Mouse (Mus musculus) v-Abl transformed pro-B cells (cell line): ENCODE data around the gene Artn.

Experiments used
- in situ Hi-C, 2 experiments: fragments of 400-800 bp; cut with MboI; formaldehyde crosslinking; loops; one replicate each; pipeline ENCODE4 v1.15.1; 2025; ENCODE audit not compliant: unreplicated experiment in 2 of 2

Artn gene

DNA sequence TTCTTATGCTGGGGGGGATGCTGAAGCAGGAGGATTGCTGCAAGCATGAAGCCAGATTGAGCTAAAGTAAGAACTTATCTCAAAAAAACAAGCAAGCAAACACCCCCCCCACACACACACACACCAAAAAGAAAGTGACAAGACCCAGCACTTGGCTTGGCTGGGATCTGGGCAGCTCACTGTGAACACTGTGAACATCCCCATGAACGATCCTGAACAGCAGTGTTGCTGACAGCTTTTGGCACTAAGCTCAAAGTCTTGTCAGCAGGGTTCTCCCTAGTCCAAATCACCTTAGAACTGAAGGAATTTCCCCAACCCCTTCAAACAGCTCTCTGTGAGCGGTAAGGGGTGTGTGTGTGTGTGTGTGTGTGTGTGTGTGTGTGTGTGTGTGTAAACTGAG lies 6.1 kb downstream of the Artn start:
- in situ Hi-C loops = loop anchor here (10.0 kb wide), 1 partner anchor 161 kb away; no protein-coding TSS in a partner anchor

DNA sequence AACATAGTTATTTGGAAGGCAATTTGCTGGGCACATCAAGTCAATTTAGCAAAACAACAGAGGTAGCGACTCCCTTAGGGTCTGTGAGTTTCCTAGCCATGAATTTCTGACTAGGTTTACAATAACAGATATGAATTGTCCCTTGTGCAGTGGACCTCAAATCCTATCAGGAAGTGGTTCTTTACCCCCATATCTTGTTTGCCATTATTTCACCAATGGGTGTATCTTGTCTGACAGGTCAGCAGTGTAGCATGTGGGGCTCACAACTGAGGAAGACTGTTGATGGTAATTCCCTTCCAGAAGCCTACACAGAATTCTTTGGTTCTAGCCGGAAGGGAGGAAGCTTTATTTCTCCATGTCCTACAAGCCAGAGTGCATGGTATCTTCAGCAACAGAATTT lies 8.2 kb downstream of the Artn start:
- in situ Hi-C loops = loop anchor here (10.0 kb wide), 1 partner anchor 163 kb away; no protein-coding TSS in a partner anchor

DNA sequence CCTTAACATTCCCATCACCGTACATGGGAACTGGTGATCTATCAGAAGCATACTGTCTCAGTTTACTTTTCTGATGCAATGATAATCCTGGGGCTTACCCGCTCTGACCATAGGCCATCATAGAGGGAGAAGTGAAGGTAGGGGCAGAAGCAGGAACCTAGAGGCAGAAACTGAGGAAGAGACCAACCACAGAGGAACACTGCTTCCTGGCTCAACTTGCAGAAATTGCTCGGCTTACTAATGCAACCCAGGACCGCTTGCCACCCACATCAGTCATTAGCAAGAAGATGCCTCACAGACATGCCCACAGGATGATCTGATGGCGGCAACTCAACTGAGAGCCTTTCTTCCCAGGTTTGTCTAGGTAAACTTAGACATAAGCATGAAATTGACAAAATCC lies 10.8 kb downstream of the Artn start:
- in situ Hi-C loops = no loop called here

DNA sequence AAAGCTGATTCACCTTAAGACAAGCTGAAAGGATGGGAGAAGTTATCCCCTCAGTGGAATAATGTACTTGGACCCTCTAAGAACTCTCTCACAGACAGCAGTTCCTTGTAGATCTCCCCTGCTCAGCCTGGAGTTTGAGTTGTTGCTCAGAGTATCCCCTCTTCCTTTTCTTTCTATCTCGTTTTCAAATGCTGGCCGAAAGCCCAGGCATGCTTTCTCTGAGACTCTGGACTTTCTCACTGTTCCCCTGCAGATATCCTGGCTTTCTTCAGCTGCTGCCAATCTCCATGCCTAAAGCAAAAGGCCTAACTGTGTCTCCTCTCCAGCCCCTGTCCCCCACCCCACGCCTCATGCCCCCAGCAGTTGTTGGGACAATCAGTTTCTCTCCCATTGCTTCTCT lies 11.3 kb downstream of the Artn start:
- in situ Hi-C loops = no loop called here

DNA sequence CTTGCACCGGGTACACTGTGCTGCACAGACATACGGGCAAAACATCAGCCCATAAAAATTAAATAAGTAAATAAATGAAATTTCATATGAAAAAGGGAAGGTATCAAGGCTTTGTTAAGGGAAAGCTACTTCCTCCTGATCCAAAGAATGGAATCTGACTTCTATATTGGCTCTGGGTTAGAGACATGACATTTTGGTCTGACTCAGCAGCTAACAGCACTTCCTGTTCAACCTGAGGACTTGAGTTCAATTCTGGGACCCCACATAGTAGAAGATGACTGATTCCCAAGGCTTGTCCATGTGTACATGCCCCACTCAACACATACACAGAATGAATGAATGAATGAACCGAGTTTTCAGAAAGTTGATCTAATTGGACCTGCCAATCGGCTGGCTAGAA lies 11.7 kb downstream of the Artn start:
- in situ Hi-C loops = no loop called here

DNA sequence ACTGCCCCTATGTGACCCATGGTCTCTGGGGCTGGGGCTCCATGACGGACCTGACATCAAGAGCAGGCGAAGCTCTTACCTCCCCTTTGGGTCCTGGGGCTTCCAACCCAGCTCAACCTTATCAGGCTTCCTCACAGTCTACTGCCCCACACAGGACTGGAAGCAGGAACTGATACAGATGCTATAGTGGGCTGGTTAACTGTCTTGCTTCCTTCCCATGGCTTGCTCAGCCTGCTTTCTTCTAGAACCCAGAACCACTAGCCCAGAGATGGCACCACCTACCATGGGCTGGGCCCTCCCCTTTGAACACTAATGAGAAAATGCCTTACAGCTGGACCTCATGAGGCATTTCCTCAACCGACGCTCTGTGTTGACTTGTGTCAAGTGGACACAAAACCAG lies 12.2 kb downstream of the Artn start:
- in situ Hi-C loops = no loop called here

DNA sequence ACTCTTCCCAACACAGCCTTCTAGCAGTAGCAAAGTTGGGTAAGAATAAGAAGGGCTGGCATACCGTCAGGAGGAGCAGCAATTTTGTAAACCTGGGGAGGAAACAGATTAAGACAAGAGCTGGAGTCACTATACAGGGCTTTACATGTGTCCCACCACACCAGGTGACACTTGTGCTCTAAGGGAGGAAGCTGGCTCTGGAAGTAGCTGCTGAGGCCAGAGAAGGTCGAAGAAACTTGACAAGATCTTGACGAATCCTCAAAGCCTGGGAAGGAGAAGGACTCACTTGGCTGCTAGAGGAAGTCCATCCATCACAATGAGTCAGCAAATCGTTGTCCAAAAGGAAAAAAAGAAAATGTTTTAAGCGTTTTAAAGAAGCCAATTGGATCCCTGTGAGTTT lies 13.2 kb downstream of the Artn start:
- in situ Hi-C loops = no loop called here

DNA sequence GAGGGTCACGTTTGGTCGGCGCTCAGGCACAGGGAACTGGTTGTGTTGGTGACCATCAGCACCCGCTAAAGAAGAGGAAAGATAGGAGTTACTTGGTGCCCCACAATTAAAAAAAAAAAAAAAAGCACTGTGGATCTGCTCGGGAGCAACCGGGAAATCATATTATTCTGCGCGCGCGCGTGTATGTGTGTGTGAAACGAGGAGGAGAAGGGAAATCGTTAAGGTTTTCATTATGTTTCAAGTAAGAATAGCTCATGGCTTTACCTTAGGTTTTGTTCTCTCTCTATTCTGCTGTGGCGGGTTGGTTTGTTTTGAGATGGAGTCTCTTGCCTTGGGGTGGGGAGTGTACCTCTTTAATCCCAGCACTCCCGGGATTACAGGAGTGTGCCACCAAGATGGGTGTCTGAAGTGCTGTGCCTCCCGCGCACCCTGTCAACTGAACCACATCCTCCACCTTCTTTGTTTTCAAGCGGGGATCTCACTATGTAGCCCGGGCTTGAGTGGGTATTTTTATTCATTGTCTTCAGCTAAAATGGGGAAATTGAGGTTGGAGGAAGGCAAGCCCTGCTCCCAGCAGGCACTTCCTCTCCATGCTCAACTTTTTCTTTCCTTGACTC lies 14.0 kb downstream of the Artn start:
- in situ Hi-C loops = no loop called here

DNA sequence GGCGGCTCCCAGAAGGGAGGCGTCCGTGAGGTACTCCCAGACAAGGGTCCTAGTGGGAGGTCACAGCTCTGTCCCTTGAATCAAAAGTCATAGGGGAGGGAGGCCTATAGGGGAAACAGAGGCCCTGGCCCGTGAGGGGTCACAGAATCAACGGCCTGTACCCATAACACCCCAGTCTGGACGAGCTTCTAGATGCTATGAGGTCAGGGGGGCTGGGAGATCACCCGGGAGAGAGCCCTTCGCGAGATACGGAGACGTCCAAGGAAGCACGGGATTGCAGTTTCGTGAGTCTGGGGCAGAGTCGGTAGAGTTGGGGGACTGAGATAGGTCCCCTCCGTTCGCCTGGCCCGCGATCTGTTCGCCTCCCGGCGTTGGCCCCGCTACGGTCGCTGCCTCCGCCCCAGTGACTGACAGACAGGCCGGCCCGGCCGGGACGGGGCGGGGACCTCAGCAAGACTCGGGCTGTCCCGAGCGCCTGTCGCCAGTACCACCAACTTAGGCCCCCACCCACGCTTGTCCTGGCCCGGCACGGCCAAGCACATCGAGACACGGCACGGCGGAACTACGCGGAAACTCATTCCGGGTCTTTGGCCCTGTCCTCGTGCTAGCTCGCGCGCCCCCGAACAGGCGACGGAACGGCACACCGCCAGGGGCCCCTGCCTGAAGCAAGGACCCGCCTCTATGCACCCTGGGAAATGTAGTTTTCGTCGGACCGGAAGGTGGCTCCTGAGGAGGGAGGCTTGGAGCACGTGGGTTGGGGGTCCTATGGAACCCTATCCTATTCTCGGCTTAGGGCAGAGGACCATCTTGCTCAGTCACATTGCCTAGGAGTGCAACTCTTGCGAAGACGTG lies 14.7 kb downstream of the Artn start, which contains the start of gene Ipo13:
TSS of gene Ipo13 (minus strand) at position 409 of the 852 bp plus-strand sequence.
- in situ Hi-C loops = no loop called here

DNA sequence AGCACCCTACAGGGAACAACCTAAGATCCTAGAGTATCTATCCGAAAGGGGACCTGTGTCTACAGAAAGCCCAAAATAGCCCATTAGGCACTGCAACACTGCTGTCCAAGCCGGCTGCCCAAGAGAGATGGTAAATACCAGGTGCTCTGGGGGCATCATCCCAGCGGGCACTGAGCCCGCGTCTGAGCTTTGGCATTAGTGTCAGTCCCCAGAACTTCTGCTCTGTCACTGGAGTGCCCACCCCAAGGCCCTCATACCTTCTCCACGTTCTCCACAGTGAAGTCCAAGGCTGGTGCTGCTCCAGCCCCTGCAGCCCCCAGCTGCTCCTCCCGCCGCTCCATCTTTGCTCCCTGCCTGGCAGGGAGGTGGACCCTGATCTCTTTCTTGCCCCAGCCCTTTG lies 15.5 kb downstream of the Artn start:
- in situ Hi-C loops = no loop called here

DNA sequence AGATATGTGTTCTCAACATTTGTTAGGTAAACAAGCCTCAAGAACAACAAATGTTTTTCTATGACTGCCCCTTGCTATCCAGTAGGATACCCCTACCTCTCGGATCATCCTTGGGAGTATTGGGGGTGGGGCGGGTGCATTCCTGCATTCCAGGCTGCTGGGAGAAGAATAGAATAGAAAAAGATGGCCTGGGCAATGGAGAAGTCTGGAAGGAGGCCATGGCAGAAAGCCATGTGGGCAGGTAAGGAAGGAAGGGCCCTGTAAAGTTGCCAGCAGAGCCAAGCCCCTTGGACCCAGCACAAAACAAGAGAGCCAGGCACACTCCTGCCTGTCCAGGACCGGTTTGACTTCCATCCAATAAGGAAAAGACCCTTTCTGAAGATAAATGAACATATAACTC lies 16.1 kb downstream of the Artn start:
- in situ Hi-C loops = no loop called here

DNA sequence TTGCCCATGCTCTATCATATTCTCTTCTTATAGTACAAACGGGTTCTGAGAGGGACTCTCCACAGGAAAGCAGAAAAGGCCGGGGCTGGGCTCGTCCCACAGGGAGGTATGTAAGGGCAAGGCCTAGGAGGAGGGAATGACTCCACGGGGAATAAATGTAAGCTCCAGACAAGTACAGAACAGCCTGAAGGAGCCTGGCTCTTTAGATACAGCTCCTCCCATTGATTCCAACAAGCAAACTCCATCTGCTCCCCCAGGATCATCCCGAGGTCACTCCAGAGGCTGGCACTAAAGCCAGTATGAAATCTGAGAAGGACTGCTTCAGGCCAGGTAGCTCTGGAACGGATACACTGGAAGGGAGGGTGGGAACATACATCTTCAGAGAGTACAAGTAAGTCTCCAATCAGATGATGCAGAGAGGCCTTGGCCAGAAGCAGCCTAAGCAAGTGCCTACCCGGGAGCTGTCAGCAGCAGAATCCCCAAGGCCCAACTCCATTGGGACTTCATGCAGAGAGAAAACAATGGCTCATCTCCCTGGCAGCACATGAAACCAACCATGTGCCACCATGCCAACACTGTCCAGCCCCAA lies 16.8 kb downstream of the Artn start:
- in situ Hi-C loops = no loop called here

DNA sequence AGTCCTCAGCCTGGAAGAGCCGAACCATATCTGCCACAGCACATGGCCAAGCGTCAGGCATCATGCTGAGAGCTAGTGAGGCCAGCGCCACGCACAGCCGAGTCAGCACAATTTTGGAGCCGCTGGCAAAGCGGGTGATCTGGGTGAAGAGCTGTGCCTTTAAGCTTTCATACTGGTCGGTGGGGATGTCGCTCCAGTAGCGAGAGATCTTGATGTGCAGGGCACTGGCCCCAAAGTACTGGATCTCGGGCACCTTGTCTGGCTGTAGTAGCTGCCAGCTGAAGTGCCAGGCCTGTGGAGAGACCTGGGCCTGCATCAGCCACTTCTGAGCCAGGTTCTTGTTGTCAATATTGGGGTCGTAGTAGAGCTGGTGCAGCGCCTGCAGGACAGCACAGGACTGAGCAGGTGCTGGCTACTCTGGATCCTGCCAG lies 17.4 kb downstream of the Artn start:
- in situ Hi-C loops = no loop called here

DNA sequence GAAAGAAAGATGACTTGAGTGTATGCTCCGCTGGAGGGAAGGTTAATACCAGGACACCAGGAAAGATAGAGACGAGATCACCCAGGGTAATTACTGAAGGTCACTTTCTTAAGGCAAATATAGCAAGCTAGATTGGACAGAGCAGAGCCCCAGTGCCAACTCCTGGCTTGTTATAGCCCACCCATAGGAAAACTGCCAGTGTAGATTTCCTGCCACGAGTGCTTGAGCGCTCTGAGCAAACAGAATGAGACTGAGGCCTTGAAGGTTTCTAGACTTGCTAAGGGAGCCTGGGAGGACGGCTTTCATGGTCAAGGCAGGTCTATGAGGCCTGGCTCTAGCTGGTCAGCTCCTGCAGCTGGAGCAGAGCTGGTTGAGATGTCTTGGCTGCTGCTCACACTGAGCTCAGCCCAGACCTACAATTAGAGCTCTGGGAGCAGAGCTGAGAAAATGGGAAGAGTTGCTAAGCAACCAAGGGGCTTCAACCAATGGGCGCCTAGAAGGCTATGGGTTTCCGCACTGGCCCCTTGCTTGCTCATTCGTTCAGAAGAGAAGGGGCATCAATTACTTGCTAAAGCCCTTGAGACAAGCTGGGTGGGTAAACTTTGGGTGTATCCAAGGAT lies 20.6 kb downstream of the Artn start:
- in situ Hi-C loops = no loop called here

DNA sequence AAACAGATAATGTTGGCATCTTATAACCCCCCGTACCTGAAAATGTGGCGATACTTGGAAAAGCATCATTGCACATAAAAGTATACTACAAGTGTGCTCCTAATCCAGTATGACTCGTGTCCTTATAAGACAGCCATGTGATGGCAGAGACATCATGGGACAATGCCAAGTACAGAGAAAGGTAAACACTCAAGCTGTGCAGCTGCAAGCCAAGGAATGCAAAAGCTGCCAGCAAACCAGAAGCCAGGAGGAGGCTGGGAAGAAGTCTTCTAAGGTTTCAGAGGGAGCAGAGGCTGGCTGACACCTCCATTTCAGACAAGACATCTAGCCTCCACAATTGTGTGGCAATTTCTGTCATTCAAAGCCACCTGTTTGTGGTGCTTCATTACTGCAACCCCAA lies 23.4 kb downstream of the Artn start:
- in situ Hi-C loops = no loop called here

DNA sequence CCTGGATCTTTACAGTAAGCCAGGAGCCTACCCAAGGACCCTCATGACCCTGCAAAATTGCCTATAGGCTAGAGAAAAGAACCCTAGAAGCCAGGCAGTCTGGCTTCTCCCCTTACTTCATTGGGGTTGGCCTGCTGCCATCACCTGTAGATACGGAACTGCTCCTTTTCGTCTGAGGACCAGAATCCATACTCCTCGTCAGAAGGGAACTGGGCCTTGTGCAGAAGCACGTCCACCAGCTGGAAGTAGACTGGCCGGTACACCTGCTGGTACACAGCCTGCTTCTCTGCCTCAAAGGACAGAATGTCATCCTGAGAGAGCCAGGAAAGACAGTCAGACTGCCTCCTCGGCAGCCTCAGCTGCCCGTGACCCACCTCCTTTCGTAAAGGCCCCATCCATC lies 24.8 kb downstream of the Artn start:
- in situ Hi-C loops = no loop called here

DNA sequence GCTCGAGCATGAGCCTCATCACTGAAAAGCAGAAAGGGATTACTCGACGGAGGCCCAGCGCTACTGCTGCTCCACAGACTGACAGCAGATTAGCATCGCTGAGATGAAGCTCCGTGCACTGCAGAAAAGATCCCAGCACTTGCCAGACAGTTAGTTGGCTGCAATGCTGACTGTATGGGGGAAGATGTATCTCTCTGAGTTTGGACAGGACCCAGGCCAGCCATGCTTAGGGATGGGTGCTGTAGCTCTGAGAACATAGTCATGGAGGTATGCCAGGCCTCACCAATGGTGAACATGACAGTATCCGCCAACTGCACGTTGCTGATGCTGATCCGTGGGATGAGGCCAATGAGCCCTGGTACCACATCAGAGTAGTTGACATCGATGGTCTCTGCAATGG lies 25.5 kb downstream of the Artn start:
- in situ Hi-C loops = no loop called here

DNA sequence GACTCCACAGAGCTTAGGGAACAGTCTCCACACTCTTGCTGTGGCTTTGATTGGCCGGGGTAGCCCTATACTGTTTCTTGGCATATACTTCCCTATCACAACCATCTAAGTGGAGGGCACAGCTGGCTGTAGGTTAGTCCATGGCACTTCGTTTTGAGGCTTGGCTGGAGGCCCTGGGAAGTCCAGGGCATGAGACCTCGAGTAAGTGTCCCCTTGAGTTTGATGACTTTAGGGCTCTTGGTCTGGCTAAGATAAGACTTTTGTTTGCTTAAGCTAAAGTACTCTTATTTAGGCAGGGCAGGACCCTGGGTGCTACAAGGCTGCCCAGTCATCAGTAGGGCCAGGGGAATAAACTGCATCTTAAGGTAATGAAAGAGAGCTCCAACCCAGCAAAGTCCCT lies 31.5 kb downstream of the Artn start:
- in situ Hi-C loops = no loop called here

DNA sequence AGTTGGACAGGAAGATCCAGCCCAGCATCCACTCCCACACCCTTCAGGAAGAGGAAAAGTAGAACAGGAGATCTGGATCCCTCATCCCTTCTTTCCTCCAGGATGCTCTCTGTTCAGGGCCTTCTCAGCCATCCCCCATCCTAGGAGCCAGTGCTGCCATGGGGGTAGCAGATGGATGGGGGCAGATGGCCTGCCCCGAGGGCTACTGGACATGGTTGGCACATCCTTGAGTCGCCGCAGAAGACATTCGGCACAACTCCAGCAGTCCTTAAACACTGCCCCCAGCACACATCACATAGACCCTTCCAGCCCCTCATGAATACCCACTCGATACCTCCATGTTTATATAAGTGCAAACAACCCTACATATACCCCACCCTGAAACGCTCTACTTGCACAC lies 33.5 kb downstream of the Artn start:
- in situ Hi-C loops = no loop called here

DNA sequence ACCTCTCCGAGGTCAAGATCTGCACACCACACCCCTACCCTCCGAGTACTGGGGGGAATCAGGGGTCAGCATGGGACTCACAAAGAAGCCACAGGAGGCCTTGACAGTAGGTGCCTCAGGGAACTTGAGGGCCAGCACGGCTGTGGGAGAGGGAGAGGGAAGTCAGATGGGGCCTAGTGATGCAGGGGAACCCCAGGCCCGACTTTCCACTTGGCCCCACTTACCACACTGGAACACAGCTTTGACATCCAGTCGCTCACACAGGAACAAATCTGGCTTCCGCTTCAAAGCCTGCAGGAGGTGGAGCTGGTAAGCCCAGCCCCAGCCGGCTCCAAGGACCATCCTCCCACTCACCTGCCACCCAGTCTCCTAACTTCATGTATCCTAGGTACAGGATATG lies 34.2 kb downstream of the Artn start:
- in situ Hi-C loops = no loop called here

DNA sequence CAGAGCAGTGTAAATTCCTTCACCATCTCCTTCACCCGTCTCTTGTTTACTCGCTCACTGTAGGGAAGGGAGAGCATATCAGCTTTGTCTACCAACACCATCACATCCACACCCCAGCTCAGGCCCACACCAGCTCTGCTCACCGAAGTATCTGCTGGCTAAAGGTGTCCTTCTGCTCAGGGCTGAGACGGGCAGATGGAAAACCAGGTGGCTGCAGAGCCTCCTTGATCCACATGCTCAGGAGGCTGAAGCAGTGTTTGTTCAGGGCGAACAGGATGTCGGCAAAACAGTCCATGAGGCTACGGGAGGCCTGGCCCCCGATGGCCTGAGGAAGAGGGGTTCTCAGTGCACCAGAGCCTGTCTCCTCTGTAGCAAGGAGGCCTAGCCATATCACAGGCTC lies 35.0 kb downstream of the Artn start:
- in situ Hi-C loops = no loop called here
